Mouse (Mus musculus): ENCODE results near the gene Thbs3.

DNA sequence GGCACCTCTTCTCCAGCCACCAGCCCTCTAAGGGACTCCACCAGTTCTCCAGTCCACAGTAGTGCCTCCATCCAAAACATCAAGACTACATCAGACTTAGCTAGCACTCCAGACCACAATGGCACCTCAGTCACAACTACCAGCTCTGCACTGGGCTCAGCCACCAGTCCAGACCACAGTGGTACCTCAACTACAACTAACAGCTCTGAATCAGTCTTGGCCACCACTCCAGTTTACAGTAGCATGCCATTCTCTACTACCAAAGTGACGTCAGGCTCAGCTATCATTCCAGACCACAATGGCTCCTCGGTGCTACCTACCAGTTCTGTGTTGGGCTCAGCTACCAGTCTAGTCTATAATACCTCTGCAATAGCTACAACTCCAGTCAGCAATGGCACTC is 15.6 kb downstream of the Thbs3 start:
- TF ChIP-seq ZNF384 (IDR thresholded peaks at IDR 0.05; ENCODE audit: low read depth, low read length): no peak
- no peak for TF ChIP-seq CHD2 (IDR thresholded peaks at IDR 0.05; ENCODE audit: low read depth, low read length)
